Mouse (Mus musculus): Measurements from ENCODE around the gene Fads2. TPM values are rescaled to one million over a fixed set of nuclear protein-coding genes. Genes with fewer than 3 reads are reported as not detected.
"Not testable (repeated sequence)": the region's sequence is repeated elsewhere in the genome, so short reads cannot be mapped to it uniquely, and the experiment has no call there.

Fads2 gene
- total RNA-seq (2021): 100 to 1,000 TPM; 175 to 191 TPM
- long read RNA-seq, experiment 1, transcript Fads2-201 (12 exons, 3,150 nt): major isoform, 290 of 332 reads
- long read RNA-seq, experiment 1, partial matches to known transcripts: 35 of 332 reads
- long read RNA-seq, experiment 1, other reads (novel, unspliced or antisense): 7 of 332 reads
- long read RNA-seq, experiment 2, transcript Fads2-201 (12 exons, 3,150 nt): major isoform, 317 of 358 reads
- long read RNA-seq, experiment 2, partial matches to known transcripts: 33 of 358 reads
- long read RNA-seq, experiment 2, other reads (novel, unspliced or antisense): 8 of 358 reads

DNA sequence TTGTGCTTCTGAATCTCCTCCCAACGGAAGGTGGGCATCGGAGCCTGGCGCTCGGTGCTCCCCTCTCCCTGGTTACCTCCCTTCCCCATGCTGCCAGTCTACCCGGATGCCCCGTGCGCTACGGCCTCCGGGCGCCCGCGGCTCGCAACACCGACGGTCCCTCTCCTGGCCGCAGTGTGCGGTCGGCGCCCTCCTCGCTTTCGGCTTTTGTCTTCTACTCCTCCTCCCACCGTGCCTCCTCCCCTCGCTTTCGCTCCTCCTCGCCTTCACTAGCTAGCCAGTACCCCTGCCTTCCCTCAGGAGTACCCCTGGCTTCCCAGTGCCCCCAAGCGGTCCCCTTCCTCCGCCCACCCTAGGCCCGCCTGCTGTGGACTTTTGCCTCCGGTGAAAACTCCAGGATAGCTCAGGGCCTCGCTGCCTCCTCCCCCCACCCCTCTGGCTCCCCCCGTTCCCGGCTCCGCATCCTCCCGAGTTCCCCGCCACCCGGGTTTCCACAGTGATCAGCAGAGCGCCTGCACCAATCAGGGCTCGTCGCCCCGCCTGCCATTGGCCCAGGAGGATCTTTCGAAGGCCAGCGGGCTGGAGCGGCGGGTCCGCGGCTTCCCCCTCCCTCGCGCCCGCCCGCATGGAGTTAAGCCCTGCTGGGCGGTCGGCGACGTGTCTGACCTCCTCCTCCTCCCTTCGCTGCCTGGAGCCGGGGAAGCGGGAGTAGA is at the start of gene Fads2:
Fads2 (minus strand) TSS at position 406 of the 713 bp plus-strand sequence.
- intact Hi-C loops (cut with DNase I): loop anchor here (1.0 kb wide), 1 partner anchor 81 kb away; the partner anchor contains the start of gene Fads1
- DNase-seq (ENCODE audit: low spot score in 2 of 2): peak; percentile 93 to 96

DNA sequence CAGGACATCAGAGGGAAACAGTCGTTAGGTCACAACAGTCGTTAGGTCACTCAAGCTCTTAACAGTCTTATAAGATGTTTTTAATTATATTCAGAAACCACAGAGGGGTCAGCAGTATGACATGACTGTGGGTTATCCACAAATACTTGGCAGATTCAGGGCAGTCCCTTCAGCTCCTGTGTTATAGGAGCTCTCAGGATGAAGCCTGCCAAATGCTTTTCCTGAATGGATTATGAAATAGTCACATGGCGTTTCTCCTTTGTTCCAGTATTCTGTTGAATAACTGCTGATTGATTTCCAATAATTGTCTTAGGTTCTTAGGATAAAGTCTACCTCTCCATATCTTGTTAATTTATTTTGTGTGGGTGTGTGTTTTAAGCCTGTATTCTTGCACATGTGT is 47.6 kb upstream of the Fads2 start:
- intact Hi-C loops (cut with DNase I): no loop called here
- no peak for DNase-seq (ENCODE audit: low spot score in 2 of 2)

- intact Hi-C loops (cut with DNase I): no loop called here
- peak in 1 of 2 experiments; percentile 42 for DNase-seq (ENCODE audit: low spot score in 2 of 2)
Observed at GRCm38 (mm10) chr19:10148555-10148954, 47.0 kb upstream of the Fads2 start.

GRCm38 (mm10) chr19:10144464-10144863 is 42.9 kb upstream of the Fads2 start:
- intact Hi-C loops (cut with DNase I): no loop called here
- no peak for DNase-seq (ENCODE audit: low spot score in 2 of 2)

DNA sequence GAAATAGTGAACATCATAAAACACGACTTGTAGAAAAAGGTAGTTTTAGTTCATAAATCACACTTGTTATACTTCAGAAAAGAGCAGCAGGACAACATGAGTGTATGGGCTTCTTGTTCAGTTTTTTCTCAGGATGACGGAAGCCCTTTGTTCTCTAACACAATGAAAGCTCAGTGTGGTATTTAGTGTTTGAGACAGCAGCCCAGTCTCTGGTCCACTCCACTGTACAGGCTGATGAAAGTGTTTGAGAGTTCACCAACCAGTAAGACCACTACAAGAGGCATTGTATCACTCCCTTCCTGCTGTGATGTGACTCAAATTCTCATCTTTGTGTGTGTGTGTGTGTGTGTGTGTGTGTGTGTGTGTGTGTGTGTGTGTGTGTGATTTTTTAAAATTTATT is 42.1 kb upstream of the Fads2 start:
- intact Hi-C loops (cut with DNase I): no loop called here
- no peak for DNase-seq (ENCODE audit: low spot score in 2 of 2)

DNA sequence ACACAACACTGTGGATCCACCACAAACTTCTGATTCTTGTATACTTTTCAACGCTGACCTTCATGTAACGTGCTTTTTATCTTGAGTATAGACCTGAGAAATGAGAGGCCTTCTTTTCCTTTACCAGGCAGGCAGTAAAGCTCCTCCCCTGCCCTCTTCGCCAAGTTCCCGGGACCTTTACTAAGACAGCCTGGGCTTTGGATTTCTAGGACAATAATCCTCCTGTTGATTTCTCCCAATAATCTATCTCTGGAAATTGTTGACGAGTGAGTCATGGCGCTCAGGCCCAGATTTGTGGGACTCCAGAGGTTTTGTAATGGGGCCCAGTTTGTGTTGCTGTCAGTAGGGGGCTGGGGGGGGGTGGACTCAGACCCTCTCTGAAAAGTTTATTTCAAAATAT is 38.2 kb upstream of the Fads2 start:
- intact Hi-C loops (cut with DNase I): no loop called here

GRCm38 (mm10) chr19:10137423-10137822 is 35.9 kb upstream of the Fads2 start:
- no peak for DNase-seq (ENCODE audit: low spot score in 2 of 2)
- intact Hi-C loops (cut with DNase I): no loop called here

More for the DNA sequence above, 38.2 kb upstream of the Fads2 start:
- no peak for DNase-seq (ENCODE audit: low spot score in 2 of 2)

DNA sequence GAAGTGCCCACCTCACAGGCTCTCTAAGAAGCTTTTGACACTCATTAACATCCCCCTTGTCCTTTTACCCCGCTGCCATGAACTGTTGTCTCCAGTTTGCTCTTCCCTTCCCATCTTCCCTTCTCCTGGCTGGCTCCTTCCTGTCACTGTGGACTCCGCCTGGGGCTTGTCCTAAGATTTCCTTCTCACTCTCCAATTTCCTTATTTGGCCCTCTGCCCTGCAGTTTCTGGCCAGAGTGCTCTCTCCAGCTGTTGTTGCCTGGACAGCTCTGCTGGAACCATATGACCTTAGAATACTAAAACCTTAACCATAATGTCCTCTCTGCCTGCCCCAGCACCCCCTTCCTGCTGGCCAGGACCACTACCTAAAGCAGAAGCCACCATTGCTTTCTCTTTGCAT is 33.1 kb upstream of the Fads2 start:
- intact Hi-C loops (cut with DNase I): no loop called here
- no peak for DNase-seq (ENCODE audit: low spot score in 2 of 2)

DNA sequence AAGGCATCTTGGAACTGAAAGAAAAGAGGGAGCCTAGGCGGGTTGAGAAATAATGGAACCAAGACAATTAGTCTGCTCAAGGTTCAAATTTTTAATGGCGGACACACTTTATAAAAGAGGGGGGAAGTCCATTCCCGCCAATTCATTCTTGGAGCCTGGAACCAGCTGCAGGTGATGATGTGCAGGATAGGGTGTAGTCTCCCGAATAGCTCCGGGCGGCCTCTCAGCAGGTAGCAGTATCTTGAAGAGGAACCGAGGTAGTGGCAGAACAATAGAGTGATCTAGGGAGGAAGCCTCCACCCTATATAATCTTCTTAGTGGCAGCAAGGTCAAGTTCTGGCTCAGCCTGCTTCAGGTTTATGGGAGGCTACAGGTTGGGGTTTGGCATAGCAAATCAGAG is 28.0 kb upstream of the Fads2 start:
- DNase-seq (ENCODE audit: low spot score in 2 of 2); intact Hi-C loops (cut with DNase I): not testable (repeated sequence)

DNA sequence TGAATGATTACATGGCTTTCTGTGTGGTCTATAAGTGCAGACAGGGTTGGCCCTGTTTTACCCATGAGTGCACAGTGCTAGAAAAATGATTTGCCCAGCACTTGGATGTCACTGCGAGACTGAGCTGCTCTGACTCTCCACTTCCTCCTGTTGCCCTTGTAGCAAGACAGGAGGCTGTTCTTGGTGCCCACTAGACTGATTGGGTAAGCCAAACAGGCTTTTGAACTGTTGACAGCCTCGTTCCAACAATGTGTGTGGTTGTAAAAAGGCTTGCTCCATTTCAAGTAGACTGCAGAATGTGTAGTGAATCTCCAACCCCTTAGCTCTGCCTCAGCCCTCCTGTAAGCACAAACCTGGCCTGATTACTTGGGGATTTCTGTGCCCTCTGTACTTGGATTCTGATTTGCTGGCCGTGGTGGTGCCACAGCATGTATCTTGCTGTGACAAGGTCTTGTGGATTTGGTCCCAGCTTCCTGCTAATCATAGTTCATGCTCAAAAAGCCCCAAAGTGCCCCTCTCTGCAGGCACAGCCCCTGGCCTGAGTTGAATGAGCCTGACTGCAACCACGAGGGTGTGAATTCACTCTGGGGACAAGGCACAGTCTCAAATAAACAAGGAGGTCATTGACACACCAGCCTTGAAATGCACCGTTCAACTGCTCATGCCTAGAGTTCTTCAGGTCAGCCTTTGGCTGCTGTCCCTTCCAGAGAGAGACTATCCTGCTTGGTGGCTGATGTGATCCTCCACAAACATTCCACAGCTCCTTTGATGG is 25.1 kb upstream of the Fads2 start:
- intact Hi-C loops (cut with DNase I): no loop called here
- no peak for DNase-seq (ENCODE audit: low spot score in 2 of 2)

GRCm38 (mm10) chr19:10123892-10124634 is 22.5 kb upstream of the Fads2 start:
- DNase-seq (ENCODE audit: low spot score in 2 of 2): peak; percentile 16 to 75
- intact Hi-C loops (cut with DNase I): no loop called here

GRCm38 (mm10) chr19:10122021-10122631 is 20.6 kb upstream of the Fads2 start:
- intact Hi-C loops (cut with DNase I): no loop called here
- no peak for DNase-seq (ENCODE audit: low spot score in 2 of 2)

DNA sequence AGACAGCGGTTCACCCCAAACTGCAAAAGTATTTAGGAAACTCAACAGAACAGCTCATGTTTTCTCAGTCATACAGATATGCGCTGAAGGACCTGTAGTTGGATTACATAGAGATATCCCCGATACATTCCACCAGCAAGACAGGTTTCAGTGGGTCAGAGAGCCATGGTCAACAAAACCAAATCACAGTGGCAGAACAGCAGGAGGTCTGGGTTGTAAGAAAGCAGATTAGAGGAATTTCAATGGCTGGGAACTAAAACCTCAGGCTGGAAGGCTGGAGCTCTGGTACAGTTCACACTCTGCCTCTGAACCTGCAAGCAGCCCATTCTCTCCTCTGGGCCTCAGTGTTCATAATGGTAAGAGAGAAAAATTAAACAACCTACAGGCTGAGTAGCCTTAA is 15.1 kb upstream of the Fads2 start:
- intact Hi-C loops (cut with DNase I): no loop called here
- no peak for DNase-seq (ENCODE audit: low spot score in 2 of 2)

DNA sequence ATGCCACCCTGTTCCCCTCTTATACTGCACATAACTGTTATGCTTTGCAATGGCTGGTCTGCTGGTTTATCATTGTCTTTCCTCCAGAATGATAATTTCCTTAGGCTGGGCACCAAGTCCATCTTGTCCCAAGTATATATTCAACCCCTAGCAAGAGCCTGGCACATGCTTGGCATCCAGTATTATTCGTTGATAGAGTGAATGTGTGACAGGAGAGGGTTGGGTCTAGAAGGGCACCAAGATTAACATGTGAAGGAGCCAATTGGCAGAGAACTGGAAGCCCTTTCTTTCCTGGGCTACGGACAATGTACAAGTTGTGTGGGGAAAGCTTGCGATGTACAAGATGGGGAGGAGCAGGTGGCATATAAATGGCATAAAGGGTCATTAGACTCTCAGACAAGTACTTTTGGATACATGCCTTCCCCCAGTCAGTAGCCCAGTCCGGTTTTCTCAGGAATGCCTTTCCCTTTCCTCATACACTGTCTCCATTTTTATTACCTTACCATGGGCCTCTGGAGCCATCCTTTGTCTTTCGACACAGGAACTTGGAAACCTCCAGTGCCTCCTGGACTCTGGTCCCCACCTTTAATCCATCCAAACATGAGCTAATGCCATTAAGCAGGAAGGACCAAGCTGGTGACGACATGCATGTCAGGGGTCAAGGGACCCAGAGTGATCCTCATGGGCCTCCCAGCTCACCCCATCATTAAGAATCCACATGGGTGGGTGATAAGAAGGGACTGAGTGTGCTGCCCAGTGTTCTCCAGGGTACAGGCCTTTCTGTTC is 14.0 kb upstream of the Fads2 start:
- intact Hi-C loops (cut with DNase I): no loop called here
- DNase-seq (ENCODE audit: low spot score in 2 of 2): no peak

- no peak for DNase-seq (ENCODE audit: low spot score in 2 of 2)
- intact Hi-C loops (cut with DNase I): no loop called here
Observed at GRCm38 (mm10) chr19:10112956-10113355, 11.4 kb upstream of the Fads2 start.

DNA sequence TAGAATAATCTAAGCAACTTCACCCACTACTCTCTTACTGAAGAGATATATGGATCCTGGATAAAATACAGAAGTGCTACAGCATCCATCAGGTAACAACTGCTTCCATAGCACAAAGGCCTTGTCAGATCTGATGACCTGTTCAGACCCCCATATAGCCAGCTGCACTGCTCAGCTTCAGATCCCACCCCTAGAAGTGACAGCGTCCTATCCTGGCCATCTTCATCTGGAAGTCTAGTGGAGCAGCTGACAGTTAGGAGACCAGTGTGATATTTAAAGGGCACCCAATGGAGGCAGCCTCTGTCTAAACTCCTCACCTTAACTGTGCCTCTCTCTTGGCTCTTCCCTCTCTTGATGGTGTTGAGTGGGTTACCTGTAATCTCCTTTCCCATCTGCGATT is 7.1 kb upstream of the Fads2 start:
- no peak for DNase-seq (ENCODE audit: low spot score in 2 of 2)
- intact Hi-C loops (cut with DNase I): no loop called here

DNA sequence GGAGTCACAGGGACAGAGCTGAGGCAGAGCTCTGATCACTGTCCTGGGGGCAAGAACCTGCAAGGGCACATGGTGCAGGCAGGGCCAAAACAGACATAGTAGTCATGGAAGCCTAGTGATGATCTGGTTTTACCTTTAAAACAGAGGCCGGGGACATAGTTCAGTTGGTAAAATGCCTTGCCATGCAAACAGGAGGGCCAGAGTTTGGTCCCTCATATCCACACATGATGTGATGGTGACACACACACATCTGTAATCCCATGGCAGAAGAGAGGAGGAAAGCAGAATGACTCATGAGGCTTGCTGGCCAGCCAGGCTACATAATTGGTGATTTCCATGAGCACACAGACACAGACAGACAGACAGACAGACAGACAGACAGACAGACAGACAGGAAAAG is 6.6 kb upstream of the Fads2 start:
- intact Hi-C loops (cut with DNase I): no loop called here
- DNase-seq (ENCODE audit: low spot score in 2 of 2): no peak

DNA sequence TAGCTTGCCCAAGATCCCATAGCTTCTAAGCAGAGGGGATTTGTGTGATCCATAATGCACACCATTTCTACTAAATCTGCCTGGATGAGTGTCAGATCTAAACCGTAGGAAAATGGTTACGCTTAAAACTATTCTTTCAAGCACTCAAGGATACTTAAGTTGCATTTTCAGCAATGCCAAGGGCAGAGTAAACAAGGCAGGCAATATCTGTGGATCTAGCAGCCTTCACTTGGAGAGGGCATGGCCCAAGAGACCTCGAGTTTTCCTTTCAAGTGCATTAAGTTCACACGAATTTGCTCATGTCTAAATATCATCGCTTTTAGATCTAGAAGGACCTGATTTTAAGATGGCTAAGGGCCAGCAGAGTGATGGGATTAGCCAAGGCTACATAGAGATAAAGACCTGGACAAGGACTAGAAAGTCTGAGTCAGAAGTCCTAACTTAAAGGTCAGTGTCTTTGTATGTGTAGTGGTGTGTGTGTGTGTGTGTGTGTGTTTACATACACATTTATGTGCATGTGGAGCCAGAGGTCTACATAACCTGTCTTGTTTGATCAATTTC is 5.6 kb upstream of the Fads2 start:
- DNase-seq (ENCODE audit: low spot score in 2 of 2): no peak
- intact Hi-C loops (cut with DNase I): no loop called here
